Mouse (Mus musculus): Measurements from ENCODE around the gene Pepd.

DNA sequence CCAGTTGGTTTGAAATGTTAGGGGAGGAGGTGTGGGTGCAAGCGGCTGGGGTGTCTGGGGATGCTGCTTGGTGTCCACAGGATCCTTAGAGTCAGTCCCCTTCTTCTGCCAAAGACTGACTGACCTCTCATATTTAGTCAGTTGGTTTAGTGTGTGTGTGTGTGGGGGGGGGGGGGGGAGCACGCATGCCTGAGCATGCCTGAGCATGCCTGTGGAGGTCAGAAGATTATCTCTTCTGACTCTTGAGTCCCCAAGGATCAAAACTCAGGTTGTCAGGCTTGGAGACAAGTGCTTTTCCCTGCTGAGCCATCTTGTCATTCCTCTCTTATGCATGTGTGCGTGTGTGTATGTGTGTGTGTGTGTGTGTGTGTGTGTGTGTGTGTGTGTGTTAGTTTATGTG lies 61.7 kb downstream of the Pepd start:
- TF ChIP-seq HCFC1 (IDR thresholded peaks at IDR 0.05; ENCODE audit: borderline replicate concordance, insufficient read depth, low read length), result no peak
- no peak for TF ChIP-seq CHD2 (IDR thresholded peaks at IDR 0.05; ENCODE audit: low read depth, low read length)
- no peak for TF ChIP-seq ZNF384 (IDR thresholded peaks at IDR 0.05; ENCODE audit: low read depth, low read length)

All from ES-E14 (cell line).